Mouse (Mus musculus): ENCODE results near the gene Fam43a. TPM values are rescaled to one million over a fixed set of nuclear protein-coding genes. Genes with fewer than 3 reads are reported as not detected.

The Fam43a gene
- polyA plus RNA-seq, 1 experiment from 2014 or later, result 5.4 TPM

- peak; percentile 87 for DNase-seq (ENCODE audit: low spot score, missing footprints)
- no peak overlapping the region for H3K27ac ChIP-seq (ENCODE audit: low read depth, low read length)
- 35% methylated on average over 18 of the region's 18 CpGs for WGBS
Observed at GRCm38 (mm10) chr16:30602684-30603530, 3.4 kb downstream of the Fam43a start.

GRCm38 (mm10) chr16:30603531-30603842, 4.0 kb downstream of the Fam43a start:
- H3K9ac ChIP-seq (ENCODE audit: low read length), result no peak overlapping the region
- no peak overlapping the region for H3K27ac ChIP-seq (ENCODE audit: low read depth, low read length)
- no peak overlapping the region for H3K4me2 ChIP-seq
- ATAC-seq (ENCODE audit: low FRiP score), result no peak
- DNase-seq (ENCODE audit: low spot score, missing footprints), result no peak
- H3K36me3 ChIP-seq (ENCODE audit: control insufficient read depth, insufficient read depth, low read length), result no peaks in the 10 kb centered on the region
- H3K4me1 ChIP-seq (ENCODE audit: control insufficient read depth, insufficient read depth, low read length), result peaks cover 15% of the 10 kb centered on the region
- H3K4me3 ChIP-seq (ENCODE audit: low read depth, low read length), result no peak overlapping the region
- no peaks in the 10 kb centered on the region for H3K9me3 ChIP-seq (ENCODE audit: control insufficient read depth, low read length)
- 64% methylated on average over 9 of the region's 9 CpGs for WGBS
- H3K27me3 ChIP-seq (ENCODE audit: control insufficient read depth, insufficient read depth, low read length), result peaks cover 18% of the 10 kb centered on the region

More at GRCm38 (mm10) chr16:30602684-30603530, 3.4 kb downstream of the Fam43a start:
- Histone ChIP-seq H3K4me1 (ENCODE audit: control insufficient read depth, insufficient read depth, low read length) (peaks cover 15% of the 10 kb centered on the region), H3K27me3 (ENCODE audit: control insufficient read depth, insufficient read depth, low read length) (peaks cover 18% of the 10 kb centered on the region), H3K9me3 (ENCODE audit: control insufficient read depth, low read length) (no peaks in the 10 kb centered on the region), H3K4me2 (no peak overlapping the region), H3K36me3 (ENCODE audit: control insufficient read depth, insufficient read depth, low read length) (no peaks in the 10 kb centered on the region), H3K4me3 (ENCODE audit: low read depth, low read length) (no peak overlapping the region), H3K9ac (ENCODE audit: low read length) (no peak overlapping the region)
- no peak for ATAC-seq (ENCODE audit: low FRiP score)

- Histone ChIP-seq H3K4me3 (ENCODE audit: low read depth, low read length) (no peak overlapping the region), H3K27me3 (ENCODE audit: control insufficient read depth, insufficient read depth, low read length) (peaks cover 18% of the 10 kb centered on the region), H3K36me3 (ENCODE audit: control insufficient read depth, insufficient read depth, low read length) (no peaks in the 10 kb centered on the region), H3K4me1 (ENCODE audit: control insufficient read depth, insufficient read depth, low read length) (peaks cover 15% of the 10 kb centered on the region), H3K27ac (ENCODE audit: low read depth, low read length) (no peak overlapping the region), H3K9ac (ENCODE audit: low read length) (no peak overlapping the region), H3K9me3 (ENCODE audit: control insufficient read depth, low read length) (no peaks in the 10 kb centered on the region), H3K4me2 (no peak overlapping the region)
- no peak for DNase-seq (ENCODE audit: low spot score, missing footprints)
- ATAC-seq (ENCODE audit: low FRiP score), result no peak
- WGBS, result 81% methylated on average over 16 of the region's 16 CpGs
Observed at GRCm38 (mm10) chr16:30604061-30604806, 4.7 kb downstream of the Fam43a start.

- DNase-seq (ENCODE audit: low spot score, missing footprints) (no peak), ATAC-seq (ENCODE audit: low FRiP score) (no peak)
- peaks cover 15% of the 10 kb centered on the region for H3K4me1 ChIP-seq (ENCODE audit: control insufficient read depth, insufficient read depth, low read length)
- 87% methylated on average over 7 of the region's 7 CpGs for WGBS
- H3K9me3 ChIP-seq (ENCODE audit: control insufficient read depth, low read length), result no peaks in the 10 kb centered on the region
- no peaks in the 10 kb centered on the region for H3K36me3 ChIP-seq (ENCODE audit: control insufficient read depth, insufficient read depth, low read length)
- no peak overlapping the region for H3K9ac ChIP-seq (ENCODE audit: low read length)
- H3K4me2 ChIP-seq, result no peak overlapping the region
- H3K4me3 ChIP-seq (ENCODE audit: low read depth, low read length), result no peak overlapping the region
- peaks cover 18% of the 10 kb centered on the region for H3K27me3 ChIP-seq (ENCODE audit: control insufficient read depth, insufficient read depth, low read length)
- H3K27ac ChIP-seq (ENCODE audit: low read depth, low read length), result no peak overlapping the region
Observed at GRCm38 (mm10) chr16:30604807-30605137, 5.2 kb downstream of the Fam43a start.

GRCm38 (mm10) chr16:30605528-30605927, 6.0 kb downstream of the Fam43a start:
- DNase-seq (ENCODE audit: low spot score, missing footprints) (no peak), ATAC-seq (ENCODE audit: low FRiP score) (no peak)
- Histone ChIP-seq H3K4me3 (ENCODE audit: low read depth, low read length) (no peak overlapping the region), H3K4me1 (ENCODE audit: control insufficient read depth, insufficient read depth, low read length) (peaks cover 15% of the 10 kb centered on the region), H3K9ac (ENCODE audit: low read length) (no peak overlapping the region), H3K27ac (ENCODE audit: low read depth, low read length) (no peak overlapping the region), H3K36me3 (ENCODE audit: control insufficient read depth, insufficient read depth, low read length) (no peaks in the 10 kb centered on the region), H3K27me3 (ENCODE audit: control insufficient read depth, insufficient read depth, low read length) (peaks cover 12% of the 10 kb centered on the region), H3K9me3 (ENCODE audit: control insufficient read depth, low read length) (no peaks in the 10 kb centered on the region), H3K4me2 (no peak overlapping the region)
- WGBS, result 62% methylated on average over 6 of the region's 6 CpGs

- Histone ChIP-seq H3K27ac (ENCODE audit: low read depth, low read length) (no peak overlapping the region), H3K27me3 (ENCODE audit: control insufficient read depth, insufficient read depth, low read length) (no peaks in the 10 kb centered on the region), H3K36me3 (ENCODE audit: control insufficient read depth, insufficient read depth, low read length) (no peaks in the 10 kb centered on the region), H3K4me2 (no peak overlapping the region), H3K4me1 (ENCODE audit: control insufficient read depth, insufficient read depth, low read length) (peaks cover 3% of the 10 kb centered on the region; the same call in 1 of the 2 replicates), H3K9ac (ENCODE audit: low read length) (no peak overlapping the region), H3K4me3 (ENCODE audit: low read depth, low read length) (no peak overlapping the region), H3K9me3 (ENCODE audit: control insufficient read depth, low read length) (no peaks in the 10 kb centered on the region)
- WGBS, result 84% methylated on average over 3 of the region's 3 CpGs
- ATAC-seq (ENCODE audit: low FRiP score), result no peak
- DNase-seq (ENCODE audit: low spot score, missing footprints), result no peak
Observed at GRCm38 (mm10) chr16:30607868-30608267, 8.3 kb downstream of the Fam43a start.

GRCm38 (mm10) chr16:30611331-30611730, 11.8 kb downstream of the Fam43a start:
- Histone ChIP-seq H3K4me3 (ENCODE audit: low read depth, low read length) (no peak overlapping the region), H3K4me1 (ENCODE audit: control insufficient read depth, insufficient read depth, low read length) (peaks cover 5% of the 10 kb centered on the region), H3K27me3 (ENCODE audit: control insufficient read depth, insufficient read depth, low read length) (no peaks in the 10 kb centered on the region), H3K9me3 (ENCODE audit: control insufficient read depth, low read length) (no peaks in the 10 kb centered on the region), H3K9ac (ENCODE audit: low read length) (no peak overlapping the region), H3K27ac (ENCODE audit: low read depth, low read length) (no peak overlapping the region), H3K36me3 (ENCODE audit: control insufficient read depth, insufficient read depth, low read length) (no peaks in the 10 kb centered on the region), H3K4me2 (no peak overlapping the region)
- ATAC-seq (ENCODE audit: low FRiP score), result no peak
- no peak for DNase-seq (ENCODE audit: low spot score, missing footprints)
- 83% methylated on average over 5 of the region's 5 CpGs for WGBS

GRCm38 (mm10) chr16:30613122-30613521, 13.6 kb downstream of the Fam43a start:
- H3K4me1 ChIP-seq (ENCODE audit: control insufficient read depth, insufficient read depth, low read length), result peaks cover 5% of the 10 kb centered on the region
- no peaks in the 10 kb centered on the region for H3K27me3 ChIP-seq (ENCODE audit: control insufficient read depth, insufficient read depth, low read length)
- ATAC-seq (ENCODE audit: low FRiP score) (no peak), DNase-seq (ENCODE audit: low spot score, missing footprints) (no peak)
- H3K4me2 ChIP-seq, result no peak overlapping the region
- 82% methylated on average over 7 of the region's 7 CpGs for WGBS
- H3K27ac ChIP-seq (ENCODE audit: low read depth, low read length), result no peak overlapping the region
- H3K4me3 ChIP-seq (ENCODE audit: low read depth, low read length), result no peak overlapping the region
- no peaks in the 10 kb centered on the region for H3K36me3 ChIP-seq (ENCODE audit: control insufficient read depth, insufficient read depth, low read length)
- H3K9ac ChIP-seq (ENCODE audit: low read length), result no peak overlapping the region
- no peaks in the 10 kb centered on the region for H3K9me3 ChIP-seq (ENCODE audit: control insufficient read depth, low read length)

- no peak for DNase-seq (ENCODE audit: low spot score, missing footprints)
- no peak overlapping the region for H3K4me2 ChIP-seq
- no peaks in the 10 kb centered on the region for H3K27me3 ChIP-seq (ENCODE audit: control insufficient read depth, insufficient read depth, low read length)
- peaks cover 5% of the 10 kb centered on the region for H3K4me1 ChIP-seq (ENCODE audit: control insufficient read depth, insufficient read depth, low read length)
- no peaks in the 10 kb centered on the region for H3K36me3 ChIP-seq (ENCODE audit: control insufficient read depth, insufficient read depth, low read length)
- no peak overlapping the region for H3K27ac ChIP-seq (ENCODE audit: low read depth, low read length)
- ATAC-seq (ENCODE audit: low FRiP score), result no peak
- H3K4me3 ChIP-seq (ENCODE audit: low read depth, low read length), result no peak overlapping the region
- H3K9me3 ChIP-seq (ENCODE audit: control insufficient read depth, low read length), result no peaks in the 10 kb centered on the region
- no peak overlapping the region for H3K9ac ChIP-seq (ENCODE audit: low read length)
- 31% methylated on average over 5 of the region's 5 CpGs for WGBS
Observed at GRCm38 (mm10) chr16:30614122-30614521, 14.6 kb downstream of the Fam43a start.
